Mouse (Mus musculus) monocyte, adult 5-6 weeks (primary cell): Measurements from ENCODE around the gene Gm609. TPM values are rescaled to one million over a fixed set of nuclear protein-coding genes. Genes with fewer than 3 reads are reported as not detected.
"Not testable (repeated sequence)": the region's sequence is repeated elsewhere in the genome, so short reads cannot be mapped to it uniquely, and the experiment has no call there.

ENCODE experiments used
- ATAC-seq: fragments of 153-309, 156-312 bp; replicated peaks from 2 replicates; pipeline ENCODE4 v1.8.0; 2017; ENCODE audit warnings: mild to moderate bottlenecking; ENCODE audit not compliant: low TSS enrichment, insufficient number of reproducible peaks, severe bottlenecking, poor library complexity, low FRiP score
- total RNA-seq: library from RNA; stranded (forward); fragments of 200-1000, 200-491, 200-594 nt; gene quantifications from 3 replicates; pipeline ENCODE4 v1.2.3, GENCODE M21; 2017

Gene Gm609
- not detected in 3 replicates for total RNA-seq

DNA sequence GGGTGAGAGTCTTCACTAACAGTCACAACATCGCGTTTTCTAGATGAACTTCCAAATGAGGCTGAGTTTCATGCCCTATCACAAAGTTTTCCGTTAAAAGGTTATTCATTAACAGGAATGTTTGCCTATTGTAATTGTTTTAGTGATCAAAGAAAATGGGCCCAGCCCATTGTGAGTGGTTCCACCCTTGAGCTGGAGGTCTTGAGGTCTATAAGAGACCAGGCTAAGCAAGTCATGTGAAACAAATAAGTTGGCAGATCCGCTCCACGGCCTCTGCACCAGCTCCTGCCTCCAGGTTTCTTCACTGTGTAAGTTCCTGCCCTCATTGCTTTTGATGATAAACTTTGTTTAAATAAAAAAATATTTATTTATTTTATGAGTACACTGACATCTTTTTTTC, at the start of gene Gm609:
TSS of gene Gm609 (minus strand) at position 43 of the 400 bp plus-strand sequence.
- ATAC-seq = no peak

GRCm38 (mm10) chr16:45542108-45542507, 49.3 kb upstream of the Gm609 start:
- ATAC-seq = no peak

- ATAC-seq = not testable (repeated sequence)
Observed at GRCm38 (mm10) chr16:45538342-45538741, 45.6 kb upstream of the Gm609 start.

GRCm38 (mm10) chr16:45535009-45535408, 42.2 kb upstream of the Gm609 start, which contains the start of gene Slc9c1:
TSS of gene Slc9c1 (plus strand) at chr16:45535309.
- ATAC-seq = no peak

GRCm38 (mm10) chr16:45531950-45532349, 39.2 kb upstream of the Gm609 start, which contains the start of gene Gm17783:
TSS of gene Gm17783 (minus strand) at chr16:45532050.
- ATAC-seq = no peak

DNA sequence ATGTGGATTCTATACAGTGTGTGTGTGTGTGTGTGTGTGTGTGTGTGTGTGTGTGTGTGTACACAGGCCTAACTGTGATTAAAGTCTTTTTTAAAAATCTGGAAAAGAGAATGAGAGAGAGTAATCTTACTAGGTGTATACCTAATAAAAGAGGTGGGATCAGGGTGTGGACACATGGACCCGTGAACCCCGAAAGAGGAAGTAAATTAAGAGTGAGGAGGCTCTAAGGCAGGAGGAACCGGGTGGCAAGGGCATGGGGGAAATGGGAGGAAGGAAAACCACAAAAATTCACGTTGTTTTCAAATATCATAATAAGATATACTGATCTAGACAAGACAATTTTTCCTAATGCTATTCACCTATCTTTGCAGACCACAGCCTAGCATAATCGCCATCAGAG, 32.8 kb upstream of the Gm609 start:
- no peak for ATAC-seq

GRCm38 (mm10) chr16:45495326-45495725, 2.6 kb upstream of the Gm609 start:
- ATAC-seq = no peak

DNA sequence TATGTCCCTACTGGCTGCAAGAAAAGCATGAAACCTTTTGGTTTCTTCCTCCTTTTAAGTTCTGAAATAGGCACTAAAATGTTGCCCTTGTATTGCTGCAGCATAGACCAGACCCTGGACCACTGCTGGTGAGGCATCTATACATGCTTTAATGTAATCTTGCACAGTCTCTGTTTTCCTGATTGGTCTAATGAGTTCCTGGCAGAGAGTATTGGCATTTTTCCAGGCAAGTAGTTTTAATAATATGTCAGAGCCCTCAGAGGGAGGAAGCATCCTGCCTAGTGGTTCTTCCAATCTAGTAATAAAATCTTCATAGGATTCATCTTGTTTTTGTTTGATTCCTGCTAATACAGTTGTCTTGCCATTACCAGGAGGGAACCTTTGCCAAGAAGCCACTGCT, 15.8 kb downstream of the Gm609 start:
- no peak for ATAC-seq

DNA sequence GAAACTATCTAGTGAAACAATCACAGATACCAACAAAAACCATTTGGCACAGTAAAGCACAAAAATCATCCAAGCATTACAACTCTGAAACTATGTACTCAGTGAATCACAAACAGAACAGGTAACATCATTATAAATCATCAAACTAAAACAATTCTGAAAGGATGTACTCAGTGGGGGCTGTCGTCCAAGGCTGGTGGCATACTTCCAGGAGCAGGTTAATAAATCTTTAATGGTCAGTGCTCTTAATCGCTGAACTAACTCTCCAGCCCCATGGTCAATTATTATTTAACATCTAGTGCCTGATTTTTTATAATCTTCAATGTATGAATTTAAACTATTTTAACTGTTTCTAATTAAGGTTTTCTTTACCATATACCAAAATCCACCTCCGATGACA, 20.9 kb downstream of the Gm609 start:
- not testable (repeated sequence) for ATAC-seq

DNA sequence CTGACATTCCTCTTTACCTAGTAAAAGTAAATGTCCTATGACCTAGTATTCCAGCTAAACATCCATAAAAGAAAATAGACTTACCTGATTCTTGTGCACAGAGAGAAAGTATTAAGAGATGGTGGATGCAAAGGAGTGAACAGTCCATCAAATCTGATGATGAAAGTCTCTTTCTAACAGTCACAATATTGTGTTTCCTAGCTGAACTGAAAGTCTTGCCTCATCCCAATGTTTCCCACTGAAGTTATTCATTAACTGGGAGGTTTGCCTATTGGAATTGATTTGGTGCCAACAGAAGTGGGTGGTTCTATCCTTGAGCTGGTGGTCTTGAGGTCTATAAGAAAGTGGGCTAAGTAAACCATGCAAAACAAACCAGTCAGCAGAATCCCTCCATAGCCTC, 38.0 kb downstream of the Gm609 start:
- no peak for ATAC-seq

GRCm38 (mm10) chr16:45437230-45437739, 55.5 kb downstream of the Gm609 start:
- ATAC-seq = no peak

- no peak for ATAC-seq
Observed at GRCm38 (mm10) chr16:45435591-45435990, 57.2 kb downstream of the Gm609 start.

- ATAC-seq = no peak
Observed at GRCm38 (mm10) chr16:45427651-45428050, 65.1 kb downstream of the Gm609 start.

DNA sequence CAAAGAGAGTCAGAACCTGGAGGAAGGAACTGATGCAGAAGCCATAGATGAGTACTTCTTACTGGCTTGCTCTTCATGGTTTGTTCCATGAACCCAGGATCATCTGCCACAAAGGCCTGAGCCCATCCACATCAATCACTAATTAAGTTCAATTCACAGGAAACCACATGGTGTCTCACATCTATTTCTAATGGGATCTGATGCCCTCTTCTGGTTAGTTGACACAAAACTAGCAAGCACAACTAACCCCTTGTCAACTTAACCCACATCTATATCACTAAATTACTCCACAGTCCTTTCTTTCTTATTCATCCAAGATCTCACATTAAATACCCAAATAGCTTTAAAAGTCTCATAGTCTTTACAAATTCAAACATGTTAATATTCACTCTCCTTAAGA, 79.3 kb downstream of the Gm609 start:
- no peak for ATAC-seq

DNA sequence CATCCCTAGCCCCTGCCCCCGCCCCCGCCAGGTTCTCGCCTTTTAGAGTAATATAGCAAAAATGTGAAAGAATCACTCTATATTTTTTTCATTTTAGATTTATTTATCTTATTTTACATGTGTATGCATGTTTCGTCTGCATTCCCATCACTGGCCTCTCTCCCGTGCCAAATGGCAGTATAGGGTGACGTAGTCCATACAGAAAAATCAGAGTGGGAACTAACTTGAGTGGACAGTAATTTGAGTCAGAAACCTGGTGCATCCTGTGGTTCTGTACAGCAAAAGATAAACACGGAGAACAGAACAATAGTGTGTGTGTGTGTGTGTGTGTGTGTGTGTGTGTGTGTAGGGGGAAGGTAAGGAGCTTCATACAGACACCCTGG, 83.7 kb downstream of the Gm609 start:
- ATAC-seq = not testable (repeated sequence)

DNA sequence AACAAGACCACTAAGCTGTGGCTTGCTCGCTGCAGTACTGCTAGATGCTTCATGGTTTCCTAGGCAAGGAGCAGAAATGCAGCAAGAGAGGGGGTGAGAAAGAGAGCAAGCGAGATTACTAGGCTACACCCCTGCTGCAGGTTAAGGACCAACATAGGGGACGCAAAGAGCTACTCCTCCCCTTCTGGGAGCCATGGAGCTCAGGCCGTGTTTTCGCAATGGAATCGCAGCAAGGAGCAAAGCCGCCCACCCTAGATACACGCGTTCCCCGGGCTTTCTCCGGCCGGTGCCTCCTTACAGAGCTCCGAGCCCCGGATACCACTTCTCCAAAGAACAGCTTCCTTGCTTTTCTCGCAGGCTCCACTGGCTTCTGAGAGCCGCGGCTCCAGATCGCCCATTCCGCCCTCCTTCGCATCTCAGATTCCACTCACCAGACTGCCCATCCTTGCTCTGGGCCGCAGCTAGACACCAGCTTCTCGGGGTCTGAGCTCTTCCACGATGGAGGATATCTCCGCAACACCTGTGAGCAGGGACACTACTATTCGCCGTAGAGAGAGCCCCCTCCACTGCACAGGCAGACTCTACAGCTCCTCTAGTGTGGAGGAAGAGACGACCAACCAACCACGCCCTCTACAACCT, 84.2 kb downstream of the Gm609 start, which contains the start of gene Cd200:
TSS of gene Cd200 (minus strand) at position 629 of the 639 bp plus-strand sequence.
- ATAC-seq = peak; percentile 43; the same call in 1 of the 2 replicates

- ATAC-seq = no peak
Observed at GRCm38 (mm10) chr16:45407645-45408400, 84.9 kb downstream of the Gm609 start.

GRCm38 (mm10) chr16:45407091-45407490, 85.7 kb downstream of the Gm609 start:
- no peak for ATAC-seq

DNA sequence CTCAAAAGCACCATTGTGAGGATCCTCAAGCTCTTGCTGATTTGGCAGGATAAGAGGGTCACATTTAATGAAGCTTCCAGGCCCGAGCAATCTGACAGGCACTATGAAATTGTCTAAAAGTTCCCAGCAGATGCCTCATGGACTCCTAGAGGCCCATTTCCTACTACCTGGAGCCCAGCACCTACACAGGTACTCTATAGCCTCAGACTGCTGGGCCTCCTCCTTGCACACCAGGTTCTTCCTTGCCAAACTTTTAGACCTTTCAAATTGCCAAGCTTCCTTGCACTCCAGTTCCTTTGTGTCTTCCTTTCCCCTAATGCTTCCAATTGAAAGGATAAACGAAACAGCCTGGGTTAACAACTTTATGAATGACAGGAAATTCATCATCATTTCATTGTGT, 89.8 kb downstream of the Gm609 start:
- no peak for ATAC-seq

- ATAC-seq = no peak
Observed at GRCm38 (mm10) chr16:45402036-45402435, 90.7 kb downstream of the Gm609 start.
